Mouse (Mus musculus) ES-E14 (cell line): ENCODE data around the gene Aldh1a1.

Experiments used
- ZC3H11A ChIP-seq: IDR thresholded peaks from 2 replicates; pipeline ENCODE4 v1.6.1; 2012; ENCODE audit warnings: low read depth, mild to moderate bottlenecking, inconsistent platforms, low read length, borderline replicate concordance
- ZNF384 ChIP-seq: IDR thresholded peaks from 2 replicates; pipeline ENCODE4 v1.6.1; 2012; ENCODE audit warnings: low read depth, low read length, inconsistent platforms

GRCm38 (mm10) chr19:20603866-20604265 lies 111.4 kb downstream of the Aldh1a1 start:
- TF ChIP-seq ZNF384 (no peak), ZC3H11A (no peak)
